Mouse (Mus musculus) ES-E14 (cell line): ENCODE results near the gene Actl11. TPM values are rescaled to one million over a fixed set of nuclear protein-coding genes. Genes with fewer than 3 reads are reported as not detected.

Experiments used
- DNase-seq: peaks from one replicate; pipeline ENCODE4 v3.0.0-alpha.2; 2013; ENCODE audit warnings: low read depth, low spot score
- H3K27ac ChIP-seq: 2 replicates; pipeline ENCODE4 v1.5.1; 2012; ENCODE audit warnings: low read depth, mild to moderate bottlenecking, low read length, moderate library complexity, mixed read lengths; ENCODE audit not compliant: poor library complexity, insufficient read depth, severe bottlenecking
- H3K36me3 ChIP-seq: 2 replicates; pipeline ENCODE4 v1.6.1; 2012; ENCODE audit warnings: mild to moderate bottlenecking, low read length, moderate library complexity, mixed read lengths; ENCODE audit not compliant: control insufficient read depth, poor library complexity, insufficient read depth, severe bottlenecking
- H3K4me1 ChIP-seq, 2 experiments: fragments of 150-350 bp in 1 of 2; sonication (generic) in 1 of 2; 2 replicates each; pipeline ENCODE4 v1.6.1; 2012; ENCODE audit warnings: low read length in 2 of 2, mild to moderate bottlenecking in 1 of 2, mixed read lengths in 1 of 2; ENCODE audit not compliant: control insufficient read depth in 2 of 2, insufficient read depth in 2 of 2, poor library complexity in 1 of 2
- H3K4me3 ChIP-seq, 2 experiments: fragments of 150-350 bp in 1 of 2; sonication (generic) in 1 of 2; 2 replicates each; pipeline ENCODE4 v1.5.1; 2012; ENCODE audit warnings: low read length in 2 of 2, low read depth in 1 of 2, mild to moderate bottlenecking in 1 of 2, mixed read lengths in 1 of 2; ENCODE audit not compliant: insufficient read depth in 1 of 2, poor library complexity in 1 of 2, severe bottlenecking in 1 of 2
- H3K9ac ChIP-seq: 2 replicates; pipeline ENCODE4 v1.6.1; 2012; ENCODE audit warnings: low read depth, mild to moderate bottlenecking, low read length, mixed read lengths; ENCODE audit not compliant: poor library complexity, insufficient read depth, severe bottlenecking
- H3K9me3 ChIP-seq: fragments of 150-350 bp; sonication (generic); 2 replicates; pipeline ENCODE4 v1.6.1; 2012; ENCODE audit warnings: low read depth, mild to moderate bottlenecking, low read length; ENCODE audit not compliant: control insufficient read depth, insufficient read depth
- CHD2 ChIP-seq: IDR thresholded peaks from 2 replicates; pipeline ENCODE4 v1.6.1; 2014; ENCODE audit warnings: mild to moderate bottlenecking, low read depth, low read length, inconsistent platforms
- HCFC1 ChIP-seq: IDR thresholded peaks from 2 replicates; pipeline ENCODE4 v1.6.1; 2012; ENCODE audit warnings: low read length, inconsistent platforms, borderline replicate concordance; ENCODE audit not compliant: insufficient read depth
- MAFK ChIP-seq: IDR thresholded peaks from 2 replicates; pipeline ENCODE4 v1.6.1; 2014; ENCODE audit warnings: mild to moderate bottlenecking, low read depth, low read length, inconsistent platforms; ENCODE audit not compliant: insufficient read depth
- ZC3H11A ChIP-seq: IDR thresholded peaks from 2 replicates; pipeline ENCODE4 v1.6.1; 2012; ENCODE audit warnings: low read depth, mild to moderate bottlenecking, inconsistent platforms, low read length, borderline replicate concordance
- ZNF384 ChIP-seq: IDR thresholded peaks from 2 replicates; pipeline ENCODE4 v1.6.1; 2012; ENCODE audit warnings: low read depth, low read length, inconsistent platforms
- in situ Hi-C, 2 experiments: fragments of 600-800 bp; cut with MboI; formaldehyde crosslinking; loops; one replicate each; pipeline ENCODE4 v1.15.1; 2025; ENCODE audit warnings: low sequenced_read_pairs in 2 of 2, inconsistent platforms in 1 of 2; ENCODE audit not compliant: unreplicated experiment in 2 of 2
- total RNA-seq: library from RNA; depleted of rRNA; stranded (reverse); fragments of 300-350 nt; gene quantifications from 2 replicates; pipeline ENCODE4 v1.2.3, GENCODE M21; 2012

Gene Actl11
- total RNA-seq, 1 experiment, result not detected

DNA sequence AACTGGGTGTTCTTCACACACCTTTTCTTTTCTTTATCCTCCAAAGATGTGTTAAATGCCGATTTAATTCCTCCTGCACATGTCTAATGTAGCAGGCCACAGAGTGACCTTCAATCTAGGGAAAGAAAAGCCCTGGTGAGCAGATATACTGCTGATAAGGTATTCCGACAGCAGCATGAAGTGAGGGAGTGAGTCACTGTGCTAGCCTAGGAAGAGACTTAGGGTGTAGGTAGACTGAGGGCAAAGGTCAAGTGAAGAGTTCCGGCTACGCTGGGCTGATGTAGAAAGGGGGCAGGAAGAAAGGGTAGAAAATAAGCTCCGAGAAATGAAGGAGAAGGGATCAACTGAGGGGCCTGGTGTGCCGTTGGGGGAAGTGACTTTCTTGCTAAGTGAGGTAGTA lies 38.0 kb upstream of the Actl11 start:
- DNase-seq, result no peak
- in situ Hi-C loops, result no loop called here
- H3K36me3 ChIP-seq, result no peaks in the 10 kb centered on the region
- no peak overlapping the region for H3K27ac ChIP-seq
- TF ChIP-seq MAFK, result no peak
- no peak for TF ChIP-seq HCFC1
- TF ChIP-seq ZC3H11A, result no peak
- no peak for TF ChIP-seq CHD2
- TF ChIP-seq ZNF384, result no peak
- no peak overlapping the region for H3K4me3 ChIP-seq
- H3K9ac ChIP-seq, result no peak overlapping the region
- H3K4me1 ChIP-seq, result no peaks in the 10 kb centered on the region
- no peaks in the 10 kb centered on the region for H3K9me3 ChIP-seq

DNA sequence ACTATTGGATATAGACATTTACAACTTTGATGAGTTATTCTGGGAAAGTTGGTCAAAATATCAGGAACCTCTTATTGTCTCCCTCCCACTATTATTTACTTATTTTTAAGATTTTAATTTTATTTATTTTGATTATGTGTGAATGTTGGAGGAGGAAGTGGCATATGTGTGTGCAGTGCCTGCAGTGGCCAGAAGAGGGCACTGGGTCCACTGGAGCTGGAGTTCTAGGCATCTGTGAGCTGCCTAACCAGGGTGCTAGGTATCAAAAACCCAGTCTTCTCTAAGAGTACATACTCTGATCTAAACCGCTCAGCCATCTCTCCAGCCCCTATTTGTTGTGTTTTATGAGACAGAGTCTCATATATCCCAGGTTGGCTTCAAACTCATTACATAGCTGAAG lies 37.2 kb upstream of the Actl11 start:
- no peaks in the 10 kb centered on the region for H3K9me3 ChIP-seq
- no peak for TF ChIP-seq MAFK
- no peak for TF ChIP-seq CHD2
- in situ Hi-C loops, result no loop called here
- DNase-seq, result no peak
- H3K9ac ChIP-seq, result no peak overlapping the region
- no peak overlapping the region for H3K27ac ChIP-seq
- H3K4me3 ChIP-seq, result no peak overlapping the region
- H3K4me1 ChIP-seq, result no peaks in the 10 kb centered on the region
- H3K36me3 ChIP-seq, result no peaks in the 10 kb centered on the region

DNA sequence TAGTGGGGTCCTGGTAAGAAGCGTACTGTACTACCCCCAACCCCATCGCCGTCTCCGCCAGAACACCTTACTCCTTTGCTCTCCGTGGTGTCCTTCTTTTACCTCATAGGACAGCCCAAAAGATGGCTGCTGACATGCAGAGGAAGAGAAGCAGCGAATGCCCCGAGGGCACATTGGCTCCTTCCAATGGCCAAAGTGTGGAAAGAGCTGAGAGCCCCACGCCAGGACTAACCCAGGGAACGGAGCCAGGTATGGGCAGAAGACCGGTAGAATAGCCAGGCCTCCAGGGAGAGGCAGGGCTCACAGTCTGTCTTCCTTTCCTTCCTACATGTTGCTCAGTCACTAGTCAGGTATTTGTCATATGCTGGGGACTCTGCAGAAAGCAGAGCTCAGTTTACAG lies 29.7 kb upstream of the Actl11 start:
- Histone ChIP-seq H3K27ac (no peak overlapping the region), H3K9me3 (no peaks in the 10 kb centered on the region), H3K4me3 (no peak overlapping the region), H3K9ac (no peak overlapping the region), H3K36me3 (no peaks in the 10 kb centered on the region), H3K4me1 (peaks cover 0 to 4% of the 10 kb centered on the region in 2 experiments; a peak in 1 of 4 replicates)
- no peak for TF ChIP-seq HCFC1
- TF ChIP-seq MAFK, result no peak
- TF ChIP-seq ZC3H11A, result no peak
- no peak for TF ChIP-seq CHD2
- no peak for TF ChIP-seq ZNF384
- in situ Hi-C loops, result no loop called here
- no peak for DNase-seq

DNA sequence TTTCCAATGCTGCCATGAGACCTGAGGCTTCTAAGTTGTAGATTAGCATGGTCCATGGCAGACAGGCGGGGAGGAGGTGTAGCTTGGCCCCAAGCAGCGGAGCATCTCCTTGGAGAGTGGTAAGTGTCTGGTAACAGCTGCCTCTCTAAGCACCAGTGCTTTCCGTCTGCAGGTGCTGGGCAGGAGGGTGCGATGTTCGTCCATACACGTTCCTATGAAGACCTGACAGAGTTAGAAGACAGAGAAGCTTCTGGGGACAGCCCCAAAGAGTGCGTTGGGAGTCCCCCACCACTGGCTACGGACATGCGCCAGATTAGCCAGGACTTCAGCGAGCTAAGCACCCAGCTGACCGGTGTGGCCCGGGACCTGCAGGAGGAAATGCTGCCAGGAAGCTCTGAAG lies 28.4 kb upstream of the Actl11 start:
- in situ Hi-C loops, result loop anchor here in 1 of 2 experiments (5.0 kb wide), 1 partner anchor 167 kb away; no protein-coding TSS in a partner anchor
- Histone ChIP-seq H3K9ac (no peak overlapping the region), H3K27ac (no peak overlapping the region), H3K4me1 (peaks cover 0 to 4% of the 10 kb centered on the region in 2 experiments; a peak in 1 of 4 replicates), H3K36me3 (no peaks in the 10 kb centered on the region), H3K4me3 (no peak overlapping the region), H3K9me3 (no peaks in the 10 kb centered on the region)
- TF ChIP-seq HCFC1 (no peak), ZNF384 (no peak), MAFK (no peak), ZC3H11A (no peak), CHD2 (no peak)
- no peak for DNase-seq
